Mouse (Mus musculus) heart, adult 2 months (tissue): ENCODE measurements around the gene Cenpa.
A peak's percentile ranks its signal among the peaks of the same experiment; 100 is the strongest.

Experiments used
- CTCF ChIP-seq: fragments of 200-600 bp; IDR thresholded peaks from 2 replicates; pipeline ENCODE4 v1.8.1; 2022; ENCODE audit warnings: antibody characterized with exemption, mild to moderate bottlenecking, moderate library complexity
- EP300 ChIP-seq: fragments of 200-500 bp; IDR thresholded peaks from 2 replicates; pipeline ENCODE4 v1.6.1; 2011; ENCODE audit warnings: low read depth, low read length, control low read depth; ENCODE audit not compliant: insufficient read depth
- POLR2A ChIP-seq: fragments of 200-500 bp; IDR thresholded peaks from 2 replicates; pipeline ENCODE4 v1.6.1; 2011; ENCODE audit warnings: mild to moderate bottlenecking, low read depth, low read length, control low read depth; ENCODE audit not compliant: insufficient read depth

DNA sequence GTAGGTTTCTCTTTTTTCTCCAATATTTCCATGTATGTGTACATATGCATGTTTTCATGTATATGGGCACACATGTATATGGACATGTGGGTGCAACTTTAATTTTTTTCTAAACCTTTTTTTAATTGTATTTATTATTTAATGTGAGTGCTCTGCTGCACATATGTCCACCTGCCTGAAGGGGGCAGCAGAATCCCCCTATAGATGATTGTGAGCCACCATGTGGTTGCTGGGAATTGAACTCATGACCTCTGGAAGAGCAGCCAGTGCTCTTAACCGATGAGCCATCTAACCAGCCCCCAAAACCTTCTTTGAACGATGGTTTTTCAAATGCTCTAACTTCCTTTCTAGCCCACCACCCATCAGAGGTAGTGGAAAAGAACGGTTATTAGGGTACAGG is 17.4 kb downstream of the Cenpa start:
- TF ChIP-seq EP300 (no peak), CTCF (peak; percentile 63), POLR2A (no peak)
